Mouse (Mus musculus): Measurements from ENCODE around the gene Isy1. TPM values are rescaled to one million over a fixed set of nuclear protein-coding genes. Genes with fewer than 3 reads are reported as not detected.
A peak's percentile ranks its signal among the peaks of the same experiment; 100 is the strongest.

Gene Isy1
- polyA plus RNA-seq, 1 experiment from 2014 or later = 21.4 TPM

DNA sequence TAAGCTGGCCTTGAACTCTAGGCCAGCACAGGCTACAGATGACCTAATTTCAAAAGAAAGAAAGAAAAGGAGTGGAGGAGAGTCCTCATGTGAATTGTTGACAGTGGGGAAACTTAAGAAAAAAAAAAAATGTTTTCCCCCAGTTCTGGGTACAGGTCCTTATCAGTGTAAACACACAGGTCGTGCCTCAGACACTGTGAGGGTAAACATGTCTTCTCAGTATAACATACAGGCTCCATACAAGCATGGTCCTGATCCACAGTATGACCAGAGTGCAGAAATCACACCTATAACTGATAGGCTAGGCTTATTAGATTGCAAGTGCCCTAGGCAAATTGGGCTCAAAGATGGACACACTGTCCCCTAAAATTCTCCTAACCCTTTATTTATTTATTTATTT is 31.8 kb upstream of the Isy1 start:
- Histone ChIP-seq H3K4me1 (ENCODE audit: insufficient read depth, low read depth, low read length) (no peaks in the 10 kb centered on the region), H3K27me3 (replicated peaks; ENCODE audit: insufficient read depth, low read length) (no peaks in the 10 kb centered on the region), H3K27ac (ENCODE audit: low read length) (no peak overlapping the region), H3K9me3 (ENCODE audit: low read length) (no peaks in the 10 kb centered on the region), H3K9ac (replicated peaks; ENCODE audit: low read depth) (no peak overlapping the region), H3K4me3 (ENCODE audit: low read depth, low read length) (no peak overlapping the region), H3K4me2 (replicated peaks; ENCODE audit: low read depth, low read length) (no peak overlapping the region), H3K36me3 (ENCODE audit: insufficient read depth, low read length) (no peaks in the 10 kb centered on the region)
- DNase-seq (ENCODE audit: low spot score) = no peak
- 12% methylated on average over 1 of the region's 1 CpGs for WGBS
- no peak for TF ChIP-seq CTCF (IDR thresholded peaks at IDR 0.05)
- no peak for TF ChIP-seq EP300 (IDR thresholded peaks at IDR 0.05)
- ATAC-seq = no peak

GRCm38 (mm10) chr6:87868871-87869506 is 30.4 kb upstream of the Isy1 start:
- Histone ChIP-seq H3K4me2 (replicated peaks; ENCODE audit: low read depth, low read length) (no peak overlapping the region), H3K9ac (replicated peaks; ENCODE audit: low read depth) (no peak overlapping the region), H3K4me1 (ENCODE audit: insufficient read depth, low read depth, low read length) (no peaks in the 10 kb centered on the region), H3K4me3 (ENCODE audit: low read depth, low read length) (no peak overlapping the region), H3K9me3 (ENCODE audit: low read length) (no peaks in the 10 kb centered on the region), H3K27ac (ENCODE audit: low read length) (no peak overlapping the region), H3K27me3 (replicated peaks; ENCODE audit: insufficient read depth, low read length) (no peaks in the 10 kb centered on the region), H3K36me3 (ENCODE audit: insufficient read depth, low read length) (no peaks in the 10 kb centered on the region)
- TF ChIP-seq CTCF (IDR thresholded peaks at IDR 0.05) (no peak), EP300 (IDR thresholded peaks at IDR 0.05) (0 out of 2 replicates have a peak, but pooled peaks have one; percentile 29)
- DNase-seq (ENCODE audit: low spot score) = peak; percentile 92
- 30% methylated on average over 9 of the region's 9 CpGs for WGBS
- ATAC-seq = peak; percentile 94

GRCm38 (mm10) chr6:87867256-87867655 is 28.7 kb upstream of the Isy1 start:
- Histone ChIP-seq H3K9me3 (ENCODE audit: low read length) (no peaks in the 10 kb centered on the region), H3K36me3 (ENCODE audit: insufficient read depth, low read length) (no peaks in the 10 kb centered on the region), H3K4me1 (ENCODE audit: insufficient read depth, low read depth, low read length) (no peaks in the 10 kb centered on the region), H3K4me2 (replicated peaks; ENCODE audit: low read depth, low read length) (no peak overlapping the region), H3K9ac (replicated peaks; ENCODE audit: low read depth) (no peak overlapping the region), H3K27ac (ENCODE audit: low read length) (no peak overlapping the region), H3K27me3 (replicated peaks; ENCODE audit: insufficient read depth, low read length) (no peaks in the 10 kb centered on the region), H3K4me3 (ENCODE audit: low read depth, low read length) (no peak overlapping the region)
- whole genome bisulfite sequencing = 72% methylated on average over 2 of the region's 2 CpGs
- ATAC-seq (no peak), DNase-seq (ENCODE audit: low spot score) (no peak)
- TF ChIP-seq CTCF (IDR thresholded peaks at IDR 0.05) (no peak), EP300 (IDR thresholded peaks at IDR 0.05) (no peak)

DNA sequence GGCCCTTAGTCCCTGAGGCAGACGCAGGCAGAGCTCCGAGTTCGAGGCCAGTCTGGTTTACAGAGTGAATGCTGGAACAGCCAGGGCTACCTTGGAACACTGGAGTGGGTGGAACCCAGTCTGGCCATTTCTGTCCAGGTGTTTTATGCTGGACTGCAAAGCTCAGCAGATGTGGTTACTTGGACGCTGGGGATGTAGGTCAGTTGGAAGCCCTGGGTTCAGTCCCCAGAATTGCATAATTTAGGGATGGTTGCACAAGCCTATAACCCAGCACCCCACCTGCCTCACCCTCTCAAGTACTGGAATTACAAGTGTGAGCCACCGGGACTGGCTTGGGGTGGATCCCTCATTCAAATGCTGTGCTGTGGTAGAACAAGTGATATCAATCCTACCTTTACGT is 27.6 kb upstream of the Isy1 start:
- Histone ChIP-seq H3K4me1 (ENCODE audit: insufficient read depth, low read depth, low read length) (no peaks in the 10 kb centered on the region), H3K9me3 (ENCODE audit: low read length) (no peaks in the 10 kb centered on the region), H3K4me2 (replicated peaks; ENCODE audit: low read depth, low read length) (no peak overlapping the region), H3K27ac (ENCODE audit: low read length) (no peak overlapping the region), H3K4me3 (ENCODE audit: low read depth, low read length) (no peak overlapping the region), H3K36me3 (ENCODE audit: insufficient read depth, low read length) (no peaks in the 10 kb centered on the region), H3K9ac (replicated peaks; ENCODE audit: low read depth) (no peak overlapping the region), H3K27me3 (replicated peaks; ENCODE audit: insufficient read depth, low read length) (no peaks in the 10 kb centered on the region)
- no peak for ATAC-seq
- 80% methylated on average over 6 of the region's 6 CpGs for WGBS
- no peak for DNase-seq (ENCODE audit: low spot score)
- TF ChIP-seq CTCF (IDR thresholded peaks at IDR 0.05) = no peak
- no peak for TF ChIP-seq EP300 (IDR thresholded peaks at IDR 0.05)

DNA sequence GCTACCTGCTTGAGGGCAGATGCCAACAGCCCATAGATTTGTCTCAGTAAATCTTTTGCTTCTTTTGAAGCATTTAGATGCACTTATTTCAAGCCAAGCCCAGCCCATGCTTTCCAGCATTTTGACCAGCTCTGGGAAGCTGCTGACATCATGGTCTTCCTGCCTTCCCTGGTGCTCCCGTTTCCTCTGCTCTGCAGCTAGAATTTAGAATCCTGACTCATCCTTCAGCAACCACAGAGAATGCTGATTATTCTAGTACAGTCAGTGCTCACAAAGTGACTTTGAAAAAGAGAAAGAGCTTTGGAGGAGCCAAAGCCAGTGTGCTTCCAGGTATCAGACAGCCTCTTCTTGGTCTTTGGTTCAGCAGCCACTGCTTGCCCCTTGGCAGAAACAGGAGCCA is 18.5 kb upstream of the Isy1 start:
- no peak overlapping the region for H3K27ac ChIP-seq (ENCODE audit: low read length)
- WGBS = 27% methylated on average over 1 of the region's 1 CpGs

DNA sequence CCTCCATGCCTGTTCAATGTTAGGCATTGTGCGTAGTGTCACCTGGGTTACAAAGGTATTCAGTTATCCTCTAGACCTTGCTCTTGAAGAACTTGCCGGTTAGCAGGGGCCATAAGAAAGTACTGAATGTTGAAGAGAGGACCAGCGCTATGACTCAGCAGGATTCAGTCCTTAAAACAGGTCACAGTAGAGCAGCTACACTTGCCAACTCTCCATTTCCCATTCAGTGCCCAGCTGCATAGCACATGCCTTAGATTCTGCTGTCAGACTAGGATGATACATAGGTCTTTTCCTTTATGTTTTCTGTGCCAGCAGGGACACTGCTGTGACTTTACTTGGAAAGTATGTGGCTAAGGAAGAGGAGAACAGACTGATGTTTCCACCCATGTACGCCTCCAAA is 14.8 kb upstream of the Isy1 start:
- ATAC-seq = no peak
- H3K9me3 ChIP-seq (ENCODE audit: low read length) = no peaks in the 10 kb centered on the region
- H3K27me3 ChIP-seq (replicated peaks; ENCODE audit: insufficient read depth, low read length) = no peaks in the 10 kb centered on the region
- H3K4me3 ChIP-seq (ENCODE audit: low read depth, low read length) = no peak overlapping the region
- DNase-seq (ENCODE audit: low spot score) = peak; percentile 33
- no peak overlapping the region for H3K9ac ChIP-seq (replicated peaks; ENCODE audit: low read depth)
- H3K4me1 ChIP-seq (ENCODE audit: insufficient read depth, low read depth, low read length) = peaks cover 4% of the 10 kb centered on the region; the same call in 1 of the 2 replicates
- WGBS = 69% methylated on average over 4 of the region's 4 CpGs
- TF ChIP-seq CTCF (IDR thresholded peaks at IDR 0.05) (no peak), EP300 (IDR thresholded peaks at IDR 0.05) (no peak)
- H3K36me3 ChIP-seq (ENCODE audit: insufficient read depth, low read length) = no peaks in the 10 kb centered on the region
- H3K27ac ChIP-seq (ENCODE audit: low read length) = no peak overlapping the region
- no peak overlapping the region for H3K4me2 ChIP-seq (replicated peaks; ENCODE audit: low read depth, low read length)

More for the DNA sequence above, 18.5 kb upstream of the Isy1 start:
- H3K4me1 ChIP-seq (ENCODE audit: insufficient read depth, low read depth, low read length) = no peaks in the 10 kb centered on the region
- H3K36me3 ChIP-seq (ENCODE audit: insufficient read depth, low read length) = no peaks in the 10 kb centered on the region
- no peaks in the 10 kb centered on the region for H3K9me3 ChIP-seq (ENCODE audit: low read length)
- ATAC-seq = no peak
- H3K9ac ChIP-seq (replicated peaks; ENCODE audit: low read depth) = no peak overlapping the region
- H3K27me3 ChIP-seq (replicated peaks; ENCODE audit: insufficient read depth, low read length) = no peaks in the 10 kb centered on the region
- TF ChIP-seq EP300 (IDR thresholded peaks at IDR 0.05) (no peak), CTCF (IDR thresholded peaks at IDR 0.05) (no peak)
- no peak for DNase-seq (ENCODE audit: low spot score)
- no peak overlapping the region for H3K4me3 ChIP-seq (ENCODE audit: low read depth, low read length)
- no peak overlapping the region for H3K4me2 ChIP-seq (replicated peaks; ENCODE audit: low read depth, low read length)

DNA sequence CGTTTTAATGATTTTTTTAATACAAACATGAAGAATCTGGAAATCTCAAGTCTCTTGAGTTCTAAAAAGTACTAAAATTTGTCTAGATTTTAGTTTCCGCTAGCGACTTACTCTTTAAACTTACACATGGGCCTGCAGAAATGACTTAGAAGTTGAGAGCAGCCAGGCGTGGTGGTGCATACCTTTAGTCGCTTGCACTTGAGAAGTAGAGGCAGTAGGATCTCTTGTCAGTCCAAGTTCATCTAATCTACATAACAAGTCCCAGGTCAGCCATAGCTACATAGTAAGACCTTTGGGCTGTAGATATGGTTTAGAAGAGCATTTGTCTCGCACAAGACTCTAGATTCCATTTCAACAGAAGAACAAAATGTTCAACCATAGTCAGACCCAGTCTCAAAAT is 13.3 kb upstream of the Isy1 start:
- H3K9me3 ChIP-seq (ENCODE audit: low read length) = no peaks in the 10 kb centered on the region
- DNase-seq (ENCODE audit: low spot score) (no peak), ATAC-seq (no peak)
- no peak overlapping the region for H3K9ac ChIP-seq (replicated peaks; ENCODE audit: low read depth)
- H3K36me3 ChIP-seq (ENCODE audit: insufficient read depth, low read length) = no peaks in the 10 kb centered on the region
- WGBS = 76% methylated on average over 6 of the region's 6 CpGs
- no peak overlapping the region for H3K4me2 ChIP-seq (replicated peaks; ENCODE audit: low read depth, low read length)
- peaks cover 7% of the 10 kb centered on the region for H3K4me1 ChIP-seq (ENCODE audit: insufficient read depth, low read depth, low read length)
- no peak overlapping the region for H3K4me3 ChIP-seq (ENCODE audit: low read depth, low read length)
- TF ChIP-seq EP300 (IDR thresholded peaks at IDR 0.05) (no peak), CTCF (IDR thresholded peaks at IDR 0.05) (no peak)
- no peaks in the 10 kb centered on the region for H3K27me3 ChIP-seq (replicated peaks; ENCODE audit: insufficient read depth, low read length)
- H3K27ac ChIP-seq (ENCODE audit: low read length) = no peak overlapping the region
